Mouse (Mus musculus) myocyte (in vitro differentiated cells): ENCODE measurements around the gene Calr4. TPM values are rescaled to one million over a fixed set of nuclear protein-coding genes. Genes with fewer than 3 reads are reported as not detected.

Experiments
- H3K27me3 ChIP-seq: one replicate; pipeline ENCODE4 v1.6.1; 2011; ENCODE audit not compliant: control insufficient read depth, insufficient read depth, insufficient read length
- H3K36me3 ChIP-seq: one replicate; pipeline ENCODE4 v1.6.1; 2011; ENCODE audit not compliant: control insufficient read depth, insufficient read depth
- H3K4me2 ChIP-seq: one replicate; pipeline ENCODE4 v1.6.1; 2011; ENCODE audit warnings: low read depth, control low read depth
- H3K4me3 ChIP-seq: one replicate; pipeline ENCODE4 v1.5.1; 2011; ENCODE audit warnings: mild to moderate bottlenecking, control low read depth, moderate library complexity
- H3K79me2 ChIP-seq: one replicate; pipeline ENCODE4 v1.6.1; 2011; ENCODE audit not compliant: control insufficient read depth, insufficient read depth
- H3ac ChIP-seq: one replicate; pipeline ENCODE4 v1.6.1; 2011; ENCODE audit not compliant: control insufficient read depth, insufficient read length
- CEBPB ChIP-seq: IDR thresholded peaks from 2 replicates; pipeline ENCODE4 v1.6.1; 2011; ENCODE audit warnings: mild to moderate bottlenecking, moderate library complexity; ENCODE audit not compliant: poor library complexity, insufficient read depth, severe bottlenecking
- E2F4 ChIP-seq: IDR thresholded peaks from one replicate; pipeline ENCODE4 v1.6.1; 2011; ENCODE audit warnings: mild to moderate bottlenecking, control low read depth, moderate library complexity; ENCODE audit not compliant: insufficient read depth
- MAX ChIP-seq: IDR thresholded peaks from one replicate; pipeline ENCODE4 v1.6.1; 2011; ENCODE audit warnings: low read depth, mild to moderate bottlenecking, control low read depth
- MYOD1 ChIP-seq, 3 experiments: IDR thresholded peaks; one replicate each; pipeline ENCODE4 v1.6.1; 2011; ENCODE audit warnings: control low read depth in 2 of 3, low read depth in 2 of 3, mild to moderate bottlenecking in 2 of 3, moderate library complexity in 1 of 3; ENCODE audit not compliant: insufficient read length in 2 of 3, control insufficient read depth in 1 of 3
- MYOG ChIP-seq, 3 experiments: IDR thresholded peaks; one replicate each; pipeline ENCODE4 v1.6.1; 2011; ENCODE audit warnings: control low read depth in 2 of 3, low read depth in 2 of 3, mild to moderate bottlenecking in 2 of 3; ENCODE audit not compliant: insufficient read length in 2 of 3, control insufficient read depth in 1 of 3, insufficient read depth in 1 of 3
- POLR2A ChIP-seq: IDR thresholded peaks from one replicate; pipeline ENCODE4 v1.6.1; 2011; ENCODE audit warnings: low read depth, mild to moderate bottlenecking, control low read depth, moderate library complexity; ENCODE audit not compliant: insufficient read length
- POLR2AphosphoS2 ChIP-seq: IDR thresholded peaks from one replicate; pipeline ENCODE4 v1.6.1; 2011; ENCODE audit warnings: low read depth, control low read depth; ENCODE audit not compliant: insufficient read length
- REST ChIP-seq: IDR thresholded peaks from one replicate; pipeline ENCODE4 v1.6.1; 2011; ENCODE audit warnings: mild to moderate bottlenecking, control low read depth, moderate library complexity; ENCODE audit not compliant: insufficient read depth, insufficient read length
- SRF ChIP-seq: IDR thresholded peaks from one replicate; pipeline ENCODE4 v1.6.1; 2011; ENCODE audit warnings: low read depth; ENCODE audit not compliant: control insufficient read depth, insufficient read length
- TCF12 ChIP-seq: IDR thresholded peaks from one replicate; pipeline ENCODE4 v1.6.1; 2011; ENCODE audit warnings: mild to moderate bottlenecking, control low read depth; ENCODE audit not compliant: poor library complexity, insufficient read depth, severe bottlenecking
- TCF3 ChIP-seq: IDR thresholded peaks from one replicate; pipeline ENCODE4 v1.6.1; 2011; ENCODE audit warnings: low read depth, control low read depth; ENCODE audit not compliant: insufficient read length
- USF1 ChIP-seq: IDR thresholded peaks from one replicate; pipeline ENCODE4 v1.6.1; 2011; ENCODE audit warnings: low read depth, mild to moderate bottlenecking, control low read depth, moderate library complexity
- polyA plus RNA-seq: library from polyadenylated mRNA; unstranded; fragments of >200 nt; fragmentation: generic; extraction: Trizol; gene quantifications from one replicate; pipeline ENCODE4 v1.2.1, GENCODE M21; 2012; ENCODE audit warnings: missing spikeins

Gene Calr4
- polyA plus RNA-seq, 1 experiment = 0.34 TPM

- H3K27me3 ChIP-seq = no peaks in the 10 kb centered on the region
- no peak for TF ChIP-seq REST
- no peak for TF ChIP-seq POLR2AphosphoS2
- TF ChIP-seq TCF12 = no peak
- TF ChIP-seq SRF = no peak
- no peak for TF ChIP-seq TCF3
- TF ChIP-seq POLR2A = no peak
- no peak for TF ChIP-seq CEBPB
- no peak for TF ChIP-seq MAX
- no peak for TF ChIP-seq MYOD1 (IDR thresholded peaks at IDR 0.05; ENCODE audit: control insufficient read depth in 1 of 3, insufficient read length in 2 of 3, low read depth in 2 of 3)
- no peak for TF ChIP-seq MYOG (IDR thresholded peaks at IDR 0.05; ENCODE audit: control insufficient read depth in 1 of 3, insufficient read depth in 1 of 3, insufficient read length in 2 of 3, low read depth in 2 of 3)
- TF ChIP-seq E2F4 = no peak
- no peak for TF ChIP-seq USF1
- H3K4me2 ChIP-seq = no peak overlapping the region
- no peak overlapping the region for H3ac ChIP-seq
- no peak overlapping the region for H3K4me3 ChIP-seq
- no peaks in the 10 kb centered on the region for H3K36me3 ChIP-seq
- no peaks in the 10 kb centered on the region for H3K79me2 ChIP-seq
These were observed 32.5 kb downstream of the Calr4 start for GRCm38 (mm10) chr4:109266744-109267143.

GRCm38 (mm10) chr4:109267452-109267851, 33.2 kb downstream of the Calr4 start:
- H3K27me3 ChIP-seq = no peaks in the 10 kb centered on the region
- TF ChIP-seq SRF (no peak), USF1 (no peak), MAX (no peak), MYOD1 (IDR thresholded peaks at IDR 0.05; ENCODE audit: control insufficient read depth in 1 of 3, insufficient read length in 2 of 3, low read depth in 2 of 3) (no peak), MYOG (IDR thresholded peaks at IDR 0.05; ENCODE audit: control insufficient read depth in 1 of 3, insufficient read depth in 1 of 3, insufficient read length in 2 of 3, low read depth in 2 of 3) (no peak), TCF3 (no peak), CEBPB (no peak), POLR2A (no peak), POLR2AphosphoS2 (no peak), REST (no peak), E2F4 (no peak), TCF12 (no peak)
- H3ac ChIP-seq = no peak overlapping the region

GRCm38 (mm10) chr4:109268903-109269302, 34.6 kb downstream of the Calr4 start:
- no peaks in the 10 kb centered on the region for H3K79me2 ChIP-seq

More at GRCm38 (mm10) chr4:109267452-109267851, 33.2 kb downstream of the Calr4 start:
- Histone ChIP-seq H3K4me3 (no peak overlapping the region), H3K4me2 (no peak overlapping the region), H3K79me2 (no peaks in the 10 kb centered on the region), H3K36me3 (no peaks in the 10 kb centered on the region)

GRCm38 (mm10) chr4:109271803-109272202, 37.5 kb downstream of the Calr4 start:
- H3K36me3 ChIP-seq = no peaks in the 10 kb centered on the region
- H3K4me3 ChIP-seq = no peak overlapping the region
- H3K27me3 ChIP-seq = no peaks in the 10 kb centered on the region
- TF ChIP-seq TCF3 (no peak), USF1 (no peak), MAX (no peak), CEBPB (no peak), TCF12 (no peak), SRF (no peak), POLR2A (no peak), MYOD1 (IDR thresholded peaks at IDR 0.05; ENCODE audit: control insufficient read depth in 1 of 3, insufficient read length in 2 of 3, low read depth in 2 of 3) (no peak), MYOG (IDR thresholded peaks at IDR 0.05; ENCODE audit: control insufficient read depth in 1 of 3, insufficient read depth in 1 of 3, insufficient read length in 2 of 3, low read depth in 2 of 3) (no peak)
- no peaks in the 10 kb centered on the region for H3K79me2 ChIP-seq
- H3ac ChIP-seq = no peak overlapping the region
- H3K4me2 ChIP-seq = no peak overlapping the region

More at GRCm38 (mm10) chr4:109268903-109269302, 34.6 kb downstream of the Calr4 start:
- Histone ChIP-seq H3K4me2 (no peak overlapping the region), H3K36me3 (no peaks in the 10 kb centered on the region), H3K4me3 (no peak overlapping the region), H3ac (no peak overlapping the region), H3K27me3 (no peaks in the 10 kb centered on the region)
- TF ChIP-seq TCF3 (no peak), CEBPB (no peak), TCF12 (no peak), E2F4 (no peak), MYOG (IDR thresholded peaks at IDR 0.05; ENCODE audit: control insufficient read depth in 1 of 3, insufficient read depth in 1 of 3, insufficient read length in 2 of 3, low read depth in 2 of 3) (no peak), POLR2A (no peak), USF1 (no peak), MYOD1 (IDR thresholded peaks at IDR 0.05; ENCODE audit: control insufficient read depth in 1 of 3, insufficient read length in 2 of 3, low read depth in 2 of 3) (no peak), REST (no peak), MAX (no peak), SRF (no peak), POLR2AphosphoS2 (no peak)
